Mouse (Mus musculus): ENCODE data around the gene Lipc.

DNA sequence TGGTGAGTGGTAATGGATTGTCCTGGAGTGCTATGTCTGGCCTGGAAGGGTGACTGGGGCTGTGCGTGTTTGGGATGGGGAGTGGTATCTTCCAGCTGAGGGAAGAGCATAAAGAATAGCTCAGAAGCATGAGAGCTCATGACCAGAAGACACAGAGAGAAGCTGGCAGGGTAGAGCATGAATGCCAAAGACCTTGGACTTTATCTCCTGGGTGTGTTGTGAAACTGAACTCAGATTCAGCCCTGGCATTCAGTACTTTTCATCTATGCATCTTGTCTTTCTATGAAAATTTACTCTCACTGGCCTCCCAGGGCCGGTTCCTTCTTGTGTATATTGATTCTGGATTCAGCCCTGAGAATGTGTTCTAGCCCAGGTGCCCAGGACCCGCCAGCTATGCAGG, 127.9 kb downstream of the Lipc start:
- TF ChIP-seq CTCF (conservative IDR thresholded peaks at IDR 0.05; ENCODE audit: low read length) (no peak), POU5F1 (IDR thresholded peaks at IDR 0.05; ENCODE audit: borderline replicate concordance, low read length) (no peak)

All from E14TG2a.4 (cell line).